Mouse (Mus musculus) spleen, postnatal 4 days (tissue): Measurements from ENCODE around the gene Npas3.
A peak's percentile ranks its signal among the peaks of the same experiment; 100 is the strongest.

ENCODE experiments used
- DNase-seq, 2 experiments: peaks; one replicate each; pipeline ENCODE4 v3.0.0; 2022; ENCODE audit warnings: low spot score in 2 of 2

Gene Npas3

GRCm38 (mm10) chr12:53294011-53294410 lies 45.5 kb downstream of the Npas3 start:
- peak in 1 of 2 experiments; percentile 17 for DNase-seq

GRCm38 (mm10) chr12:53295747-53296146 lies 47.3 kb downstream of the Npas3 start:
- DNase-seq = no peak

GRCm38 (mm10) chr12:53297946-53298840 lies 49.7 kb downstream of the Npas3 start:
- no peak for DNase-seq

GRCm38 (mm10) chr12:53300964-53301363 lies 52.5 kb downstream of the Npas3 start:
- DNase-seq = no peak

GRCm38 (mm10) chr12:53302129-53302528 lies 53.7 kb downstream of the Npas3 start:
- DNase-seq = no peak

- peak in 1 of 2 experiments; percentile 20 for DNase-seq
Observed at GRCm38 (mm10) chr12:53316715-53317114, 68.2 kb downstream of the Npas3 start.

- no peak for DNase-seq
Observed at GRCm38 (mm10) chr12:53317801-53318200, 69.3 kb downstream of the Npas3 start.

GRCm38 (mm10) chr12:53320526-53320925 lies 72.0 kb downstream of the Npas3 start:
- no peak for DNase-seq

GRCm38 (mm10) chr12:53321018-53321417 lies 72.5 kb downstream of the Npas3 start:
- DNase-seq = no peak

- no peak for DNase-seq
Observed at GRCm38 (mm10) chr12:53321944-53322343, 73.5 kb downstream of the Npas3 start.

- no peak for DNase-seq
Observed at GRCm38 (mm10) chr12:53327653-53328188, 79.2 kb downstream of the Npas3 start.

GRCm38 (mm10) chr12:53328257-53328736 lies 79.8 kb downstream of the Npas3 start:
- no peak for DNase-seq

GRCm38 (mm10) chr12:53330141-53330540 lies 81.7 kb downstream of the Npas3 start:
- DNase-seq = no peak

- DNase-seq = no peak
Observed at GRCm38 (mm10) chr12:53331391-53331790, 82.9 kb downstream of the Npas3 start.

GRCm38 (mm10) chr12:53331800-53332199 lies 83.3 kb downstream of the Npas3 start:
- no peak for DNase-seq

- no peak for DNase-seq
Observed at GRCm38 (mm10) chr12:53333251-53333650, 84.8 kb downstream of the Npas3 start.

- no peak for DNase-seq
Observed at GRCm38 (mm10) chr12:53338349-53338948, 90.0 kb downstream of the Npas3 start.

GRCm38 (mm10) chr12:53342741-53343140 lies 94.3 kb downstream of the Npas3 start:
- DNase-seq = no peak

- no peak for DNase-seq
Observed at GRCm38 (mm10) chr12:53351860-53352259, 103.4 kb downstream of the Npas3 start.

GRCm38 (mm10) chr12:53365751-53366150 lies 117.3 kb downstream of the Npas3 start:
- no peak for DNase-seq

GRCm38 (mm10) chr12:53384851-53385250 lies 136.4 kb downstream of the Npas3 start:
- no peak for DNase-seq

GRCm38 (mm10) chr12:53405856-53406255 lies 157.4 kb downstream of the Npas3 start:
- no peak for DNase-seq

- no peak for DNase-seq
Observed at GRCm38 (mm10) chr12:53407776-53408175, 159.3 kb downstream of the Npas3 start.
